Mouse (Mus musculus) hindbrain, embryonic 12.5 days (tissue): ENCODE results near the gene Pars2. TPM values are rescaled to one million over a fixed set of nuclear protein-coding genes. Genes with fewer than 3 reads are reported as not detected.
A peak's percentile ranks its signal among the peaks of the same experiment; 100 is the strongest.

Source experiments
- ATAC-seq: fragments of 200-750 bp; cut with Nextera tagmentation; 2 replicates; pipeline ENCODE4 v1.8.0; 2017; ENCODE audit warnings: moderate TSS enrichment; ENCODE audit not compliant: low FRiP score
- H3K27ac ChIP-seq: fragments of 300-500 bp; sonication (generic); 2 replicates; pipeline ENCODE4 v1.5.1; 2016; ENCODE audit warnings: mild to moderate bottlenecking
- H3K27me3 ChIP-seq: fragments of 300-500 bp; sonication (generic); 2 replicates; pipeline ENCODE4 v1.6.1; 2016; ENCODE audit warnings: mild to moderate bottlenecking
- H3K36me3 ChIP-seq: fragments of 300-500 bp; sonication (generic); 2 replicates; pipeline ENCODE4 v1.6.1; 2016; ENCODE audit warnings: mild to moderate bottlenecking
- H3K4me1 ChIP-seq: fragments of 300-500 bp; sonication (generic); 2 replicates; pipeline ENCODE4 v1.6.1; 2016
- H3K4me2 ChIP-seq: fragments of 300-500 bp; sonication (generic); replicated peaks from 2 replicates; pipeline ENCODE4 v1.6.1; 2016; ENCODE audit warnings: mild to moderate bottlenecking
- H3K4me3 ChIP-seq: fragments of 300-500 bp; sonication (generic); 2 replicates; pipeline ENCODE4 v1.5.1; 2016; ENCODE audit warnings: mild to moderate bottlenecking
- H3K9ac ChIP-seq: fragments of 300-500 bp; sonication (generic); 2 replicates; pipeline ENCODE4 v1.6.1; 2016; ENCODE audit warnings: mild to moderate bottlenecking, moderate library complexity
- H3K9me3 ChIP-seq: fragments of 300-500 bp; sonication (generic); replicated peaks from 2 replicates; pipeline ENCODE4 v1.6.1; 2016; ENCODE audit warnings: mild to moderate bottlenecking
- WGBS: fragments of 180-500 bp; shearing (Covaris S2); methylation state at CpG from one replicate; pipeline ENCODE4 v1.1.7; 2016; 5-methylcytosine and 5-hydroxymethylcytosine counted together
- polyA plus RNA-seq: library from polyadenylated mRNA; unstranded; fragments of >200 nt; fragmentation: Nextera tagmentation; extraction: Ambion mirVana; gene quantifications from 2 replicates; pipeline ENCODE4 v1.2.1, GENCODE M21; 2016

Gene Pars2
- polyA plus RNA-seq, 1 experiment from 2014 or later = 10.6 TPM

GRCm38 (mm10) chr4:106680955-106681354, 30.1 kb downstream of the Pars2 start:
- Histone ChIP-seq H3K27me3 (no peaks in the 10 kb centered on the region), H3K36me3 (peaks cover 8% of the 10 kb centered on the region), H3K4me1 (peaks cover 9% of the 10 kb centered on the region), H3K9me3 (no peaks in the 10 kb centered on the region), H3K4me2 (no peak overlapping the region), H3K27ac (no peak overlapping the region), H3K9ac (no peak overlapping the region), H3K4me3 (no peak overlapping the region)
- no peak for ATAC-seq
- 59% methylated on average over 2 of the region's 2 CpGs for WGBS

GRCm38 (mm10) chr4:106688636-106689296, 37.9 kb downstream of the Pars2 start:
- ATAC-seq = no peak
- Histone ChIP-seq H3K4me3 (no peak overlapping the region), H3K4me2 (no peak overlapping the region), H3K9me3 (no peaks in the 10 kb centered on the region), H3K27me3 (no peaks in the 10 kb centered on the region), H3K36me3 (no peaks in the 10 kb centered on the region), H3K4me1 (no peaks in the 10 kb centered on the region), H3K9ac (no peak overlapping the region), H3K27ac (no peak overlapping the region)
- 60% methylated on average over 3 of the region's 3 CpGs for WGBS

- Histone ChIP-seq H3K36me3 (no peaks in the 10 kb centered on the region), H3K27me3 (0 out of 2 replicates have a peak, but pooled peaks cover 4% of the 10 kb centered on the region), H3K4me2 (no peak overlapping the region), H3K4me3 (no peak overlapping the region), H3K9me3 (no peaks in the 10 kb centered on the region), H3K4me1 (no peaks in the 10 kb centered on the region), H3K9ac (no peak overlapping the region), H3K27ac (no peak overlapping the region)
- ATAC-seq = no peak
- WGBS = 81% methylated on average over 15 of the region's 15 CpGs
Measured at GRCm38 (mm10) chr4:106693841-106694430, 43.1 kb downstream of the Pars2 start.

- Histone ChIP-seq H3K9ac (no peak overlapping the region), H3K4me3 (no peak overlapping the region), H3K27ac (no peak overlapping the region), H3K36me3 (no peaks in the 10 kb centered on the region), H3K4me2 (no peak overlapping the region), H3K4me1 (peaks cover 20% of the 10 kb centered on the region), H3K27me3 (0 out of 2 replicates have a peak, but pooled peaks cover 4% of the 10 kb centered on the region), H3K9me3 (no peaks in the 10 kb centered on the region)
- ATAC-seq = peak; percentile 38
- 20% methylated on average over 9 of the region's 9 CpGs for WGBS
Measured at GRCm38 (mm10) chr4:106699989-106700388, 49.1 kb downstream of the Pars2 start.

GRCm38 (mm10) chr4:106700798-106701197, 49.9 kb downstream of the Pars2 start:
- WGBS = 49% methylated on average over 4 of the region's 4 CpGs
- Histone ChIP-seq H3K27ac (peak overlapping the region; percentile 40; the same call in 1 of the 2 replicates), H3K9me3 (no peaks in the 10 kb centered on the region), H3K4me3 (no peak overlapping the region), H3K27me3 (0 out of 2 replicates have a peak, but pooled peaks cover 4% of the 10 kb centered on the region), H3K4me2 (no peak overlapping the region), H3K9ac (no peak overlapping the region), H3K36me3 (no peaks in the 10 kb centered on the region), H3K4me1 (peaks cover 27% of the 10 kb centered on the region)
- no peak for ATAC-seq

GRCm38 (mm10) chr4:106703956-106704355, 53.1 kb downstream of the Pars2 start:
- no peak overlapping the region for H3K4me3 ChIP-seq
- no peak overlapping the region for H3K9ac ChIP-seq

GRCm38 (mm10) chr4:106704416-106704815, 53.5 kb downstream of the Pars2 start:
- WGBS = 51% methylated on average over 11 of the region's 11 CpGs
- ATAC-seq = no peak
- Histone ChIP-seq H3K4me3 (no peak overlapping the region), H3K4me1 (peaks cover 27% of the 10 kb centered on the region), H3K27me3 (0 out of 2 replicates have a peak, but pooled peaks cover 4% of the 10 kb centered on the region), H3K9ac (no peak overlapping the region; the same call in 1 of the 2 replicates), H3K9me3 (no peaks in the 10 kb centered on the region), H3K36me3 (no peaks in the 10 kb centered on the region), H3K27ac (0 out of 2 replicates have a peak overlapping the region, but pooled peaks have one; percentile 7), H3K4me2 (no peak overlapping the region)

More at GRCm38 (mm10) chr4:106703956-106704355, 53.1 kb downstream of the Pars2 start:
- H3K27me3 ChIP-seq = no peaks in the 10 kb centered on the region
- H3K36me3 ChIP-seq = no peaks in the 10 kb centered on the region
- ATAC-seq = no peak
- no peak overlapping the region for H3K27ac ChIP-seq
- WGBS = 85% methylated on average over 10 of the region's 10 CpGs
- peaks cover 27% of the 10 kb centered on the region for H3K4me1 ChIP-seq
- H3K9me3 ChIP-seq = no peaks in the 10 kb centered on the region
- no peak overlapping the region for H3K4me2 ChIP-seq

Other genes with a start within 250 kb of the Pars2 start
- gene Pcsk9, start 186.7 kb upstream of the Pars2 start, polyA plus RNA-seq = 1.0 and 1.1 TPM in 2 replicates
- 0.08 TPM in 1 of 2 replicates, not detected in the other for gene Bsnd, start 158.8 kb upstream of the Pars2 start, polyA plus RNA-seq
- gene Dhcr24, start 90.0 kb upstream of the Pars2 start, polyA plus RNA-seq = 6.9 and 7.3 TPM in 2 replicates
- gene Lexm, start 33.8 kb upstream of the Pars2 start, polyA plus RNA-seq = 0.29 and 0.70 TPM in 2 replicates
- 0.68 and 0.83 TPM in 2 replicates for gene Ttc22, start 28.6 kb upstream of the Pars2 start, polyA plus RNA-seq
- gene Ttc4, start 27.9 kb downstream of the Pars2 start, polyA plus RNA-seq = 97.6 and 99.6 TPM in 2 replicates
- 0.81 and 0.91 TPM in 2 replicates for gene Mroh7, start 79.9 kb downstream of the Pars2 start, polyA plus RNA-seq
- gene Fam151a, start 82.8 kb downstream of the Pars2 start, polyA plus RNA-seq = not detected in 2 replicates
- gene Acot11, start 153.9 kb downstream of the Pars2 start, polyA plus RNA-seq = 2.4 TPM in 2 replicates